Mouse (Mus musculus) small intestine, adult 2 months (tissue): ENCODE results near the gene Cntn4.

ENCODE experiments used
- CTCF ChIP-seq: fragments of 200-500 bp; IDR thresholded peaks from 2 replicates; pipeline ENCODE4 v1.5.1; 2012; ENCODE audit warnings: low read depth, mild to moderate bottlenecking, control low read depth, inconsistent platforms, low read length, moderate library complexity, mixed read lengths; ENCODE audit not compliant: insufficient replicate concordance, insufficient read length; ENCODE audit errors: extremely low read depth
- POLR2A ChIP-seq: fragments of 200-500 bp; IDR thresholded peaks from 2 replicates; pipeline ENCODE4 v1.6.1; 2012; ENCODE audit warnings: low read depth, mild to moderate bottlenecking, control low read depth, inconsistent platforms, low read length, moderate library complexity

GRCm38 (mm10) chr6:106462403-106462802 lies 784.9 kb downstream of the Cntn4 start:
- TF ChIP-seq CTCF (no peak), POLR2A (no peak)
